Mouse (Mus musculus): ENCODE results near the gene Tspear. TPM values are rescaled to one million over a fixed set of nuclear protein-coding genes. Genes with fewer than 3 reads are reported as not detected.

The Tspear gene
- total and polyA plus RNA-seq, 3 experiments, result 1.8 to 3.8 TPM; not detected in 1

GRCm38 (mm10) chr10:77819203-77819602 lies 132.8 kb downstream of the Tspear start:
- Histone ChIP-seq H3K27me3 (ENCODE audit: control insufficient read depth in 1 of 2, insufficient read depth in 2 of 2, low read length in 2 of 2) (no peaks in the 10 kb centered on the region), H3K4me3 (ENCODE audit: control insufficient read depth in 1 of 2, insufficient read depth in 1 of 2, low read depth in 2 of 2, low read length in 2 of 2) (no peak overlapping the region), H3K36me3 (ENCODE audit: control insufficient read depth in 1 of 2, insufficient read depth in 2 of 2, low read length in 2 of 2) (no peaks in the 10 kb centered on the region), H3K79me2 (ENCODE audit: control insufficient read depth, insufficient read depth, low read length, poor library complexity) (no peaks in the 10 kb centered on the region), H3K27ac (ENCODE audit: control insufficient read depth, low read depth, low read length) (no peak overlapping the region), H3K9ac (ENCODE audit: control insufficient read depth, low read depth, low read length, poor library complexity, severe bottlenecking) (no peak overlapping the region), H3K4me1 (ENCODE audit: control insufficient read depth in 1 of 2, insufficient read depth in 2 of 2, low read length in 2 of 2) (peaks cover 0 to 7% of the 10 kb centered on the region in 2 experiments; a peak in 2 of 4 replicates), H3K9me3 (replicated peaks; ENCODE audit: insufficient read depth, low read length) (no peaks in the 10 kb centered on the region)
- TF ChIP-seq E2F4 (IDR thresholded peaks at IDR 0.05; ENCODE audit: borderline replicate concordance, low read depth, low read length), result no peak
- no peak for TF ChIP-seq HCFC1 (IDR thresholded peaks at IDR 0.05; ENCODE audit: low read depth, low read length)
- TF ChIP-seq ZNF384 (IDR thresholded peaks at IDR 0.05; ENCODE audit: low read depth, low read length), result no peak
- no peak for TF ChIP-seq TCF12 (IDR thresholded peaks at IDR 0.05; ENCODE audit: low read depth, low read length)
- TF ChIP-seq MAZ (IDR thresholded peaks at IDR 0.05; ENCODE audit: low read depth, low read length), result no peak
- no peak for TF ChIP-seq MEF2A (IDR thresholded peaks at IDR 0.05; ENCODE audit: extremely low read depth, insufficient replicate concordance, low read depth, low read length, poor library complexity, severe bottlenecking)
- no peak for TF ChIP-seq CHD2 (IDR thresholded peaks at IDR 0.05; ENCODE audit: low read length)
- DNase-seq (ENCODE audit: low read depth, low spot score), result no peak

GRCm38 (mm10) chr10:77826951-77827350 lies 140.6 kb downstream of the Tspear start, which contains the start of gene Krtap10-4:
Krtap10-4 (minus strand) TSS chr10:77827095.
- no peak within 1 kb of the TSS for H3K27ac ChIP-seq (ENCODE audit: control insufficient read depth, low read depth, low read length)
- no peaks in the 10 kb centered on the region for H3K9me3 ChIP-seq (replicated peaks; ENCODE audit: insufficient read depth, low read length)
- H3K36me3 ChIP-seq (ENCODE audit: control insufficient read depth in 1 of 2, insufficient read depth in 2 of 2, low read length in 2 of 2), result no peaks in the 10 kb centered on the region
- no peak within 1 kb of the TSS for H3K4me3 ChIP-seq (ENCODE audit: control insufficient read depth in 1 of 2, insufficient read depth in 1 of 2, low read depth in 2 of 2, low read length in 2 of 2)
- peaks cover 0 to 4% of the 10 kb centered on the region in 2 experiments; a peak in 2 of 4 replicates for H3K27me3 ChIP-seq (ENCODE audit: control insufficient read depth in 1 of 2, insufficient read depth in 2 of 2, low read length in 2 of 2)
- H3K9ac ChIP-seq (ENCODE audit: control insufficient read depth, low read depth, low read length, poor library complexity, severe bottlenecking), result no peak within 1 kb of the TSS
- no peak for TF ChIP-seq GABPA (IDR thresholded peaks at IDR 0.05; ENCODE audit: low read depth, low read length)
- TF ChIP-seq MYB (IDR thresholded peaks at IDR 0.05; ENCODE audit: low read depth, low read length), result no peak
- no peak for TF ChIP-seq MEF2A (IDR thresholded peaks at IDR 0.05; ENCODE audit: extremely low read depth, insufficient replicate concordance, low read depth, low read length, poor library complexity, severe bottlenecking)
- no peak for TF ChIP-seq USF1 (IDR thresholded peaks at IDR 0.05; ENCODE audit: low read depth, low read length)
- no peak for TF ChIP-seq JUND (IDR thresholded peaks at IDR 0.05; ENCODE audit: low read depth, low read length)
- no peak for TF ChIP-seq MAZ (IDR thresholded peaks at IDR 0.05; ENCODE audit: low read depth, low read length)
- no peak for TF ChIP-seq TBP (IDR thresholded peaks at IDR 0.05; ENCODE audit: low read depth, low read length)
- TF ChIP-seq MYC (IDR thresholded peaks at IDR 0.05; ENCODE audit: low read depth, low read length), result no peak
- no peak for TF ChIP-seq ZMIZ1 (IDR thresholded peaks at IDR 0.05; ENCODE audit: low read depth, low read length)
- TF ChIP-seq ETS1 (IDR thresholded peaks at IDR 0.05; ENCODE audit: low read depth, low read length), result no peak
- no peak for TF ChIP-seq E2F4 (IDR thresholded peaks at IDR 0.05; ENCODE audit: borderline replicate concordance, low read depth, low read length)
- no peak for DNase-seq (ENCODE audit: low read depth, low spot score)
- H3K4me1 ChIP-seq (ENCODE audit: control insufficient read depth in 1 of 2, insufficient read depth in 2 of 2, low read length in 2 of 2), result no peaks in the 10 kb centered on the region
- H3K79me2 ChIP-seq (ENCODE audit: control insufficient read depth, insufficient read depth, low read length, poor library complexity), result no peaks in the 10 kb centered on the region
